Mouse (Mus musculus) cortical plate, adult 2 months (tissue): Measurements from ENCODE around the gene Vmn1r127.
"Not testable (repeated sequence)": the region's sequence is repeated elsewhere in the genome, so short reads cannot be mapped to it uniquely, and the experiment has no call there.

Experiments used
- CTCF ChIP-seq: fragments of 200-500 bp; IDR thresholded peaks from 2 replicates; pipeline ENCODE4 v1.5.1; 2011; ENCODE audit warnings: mild to moderate bottlenecking, control low read depth, low read length; ENCODE audit not compliant: insufficient read depth; ENCODE audit errors: extremely low read depth
- POLR2A ChIP-seq: fragments of 200-500 bp; IDR thresholded peaks from 2 replicates; pipeline ENCODE4 v1.6.1; 2011; ENCODE audit warnings: mild to moderate bottlenecking, low read length, control low read depth; ENCODE audit not compliant: insufficient read depth; ENCODE audit errors: extremely low read depth

GRCm38 (mm10) chr7:21361191-21361590 is 41.5 kb upstream of the Vmn1r127 start, which contains the start of gene Vmn1r129:
- not testable (repeated sequence) for TF ChIP-seq CTCF, POLR2A
